Mouse (Mus musculus) retina, adult 2 months (tissue): ENCODE measurements around the gene Etfdh.
A peak's percentile ranks its signal among the peaks of the same experiment; 100 is the strongest.

Experiments used
- DNase-seq: peaks from one replicate; pipeline ENCODE4 v3.0.0-alpha.2; 2012; ENCODE audit warnings: low read depth, low spot score

Etfdh gene

GRCm38 (mm10) chr3:79629416-79629730, at the start of gene Etfdh:
Gene Etfdh, minus strand, starts transcription at chr3:79629500.
- DNase-seq = no peak

- no peak for DNase-seq
Measured at GRCm38 (mm10) chr3:79676411-79676810, 47.1 kb upstream of the Etfdh start.

- no peak for DNase-seq
Measured at GRCm38 (mm10) chr3:79674641-79675040, 45.3 kb upstream of the Etfdh start.

- DNase-seq = peak; percentile 40
Measured at GRCm38 (mm10) chr3:79673082-79673481, 43.8 kb upstream of the Etfdh start.

GRCm38 (mm10) chr3:79672188-79672587, 42.9 kb upstream of the Etfdh start:
- no peak for DNase-seq

GRCm38 (mm10) chr3:79670556-79670955, 41.3 kb upstream of the Etfdh start:
- no peak for DNase-seq

GRCm38 (mm10) chr3:79664787-79665408, 35.6 kb upstream of the Etfdh start:
- DNase-seq = peak; percentile 44

GRCm38 (mm10) chr3:79656682-79657081, 27.4 kb upstream of the Etfdh start:
- no peak for DNase-seq

- no peak for DNase-seq
Measured at GRCm38 (mm10) chr3:79652129-79652528, 22.8 kb upstream of the Etfdh start.

GRCm38 (mm10) chr3:79628561-79629415, 512 bp downstream of the Etfdh start, which contains the start of gene 4930579G24Rik:
Gene 4930579G24Rik, plus strand, starts transcription at chr3:79629079.
- peak; percentile 99 for DNase-seq

- no peak for DNase-seq
Measured at GRCm38 (mm10) chr3:79628182-79628560, 1.1 kb downstream of the Etfdh start.

GRCm38 (mm10) chr3:79627484-79628181, 1.7 kb downstream of the Etfdh start:
- DNase-seq = no peak

GRCm38 (mm10) chr3:79609886-79610285, 19.4 kb downstream of the Etfdh start:
- no peak for DNase-seq

- no peak for DNase-seq
Measured at GRCm38 (mm10) chr3:79595468-79595867, 33.8 kb downstream of the Etfdh start.

- no peak for DNase-seq
Measured at GRCm38 (mm10) chr3:79591793-79592471, 37.4 kb downstream of the Etfdh start.

- DNase-seq = peak; percentile 65
Measured at GRCm38 (mm10) chr3:79590863-79591792, 38.2 kb downstream of the Etfdh start, which contains the start of gene Ppid. Gene Ppid, plus strand, starts transcription at chr3:79591342.

GRCm38 (mm10) chr3:79589671-79590070, 39.6 kb downstream of the Etfdh start:
- no peak for DNase-seq

- peak; percentile 69 for DNase-seq
Measured at GRCm38 (mm10) chr3:79586804-79587203, 42.5 kb downstream of the Etfdh start.

GRCm38 (mm10) chr3:79579891-79580575, 49.3 kb downstream of the Etfdh start:
- no peak for DNase-seq

- DNase-seq = no peak
Measured at GRCm38 (mm10) chr3:79578164-79578563, 51.1 kb downstream of the Etfdh start.
